Mouse (Mus musculus) ES-Bruce4 (cell line): Measurements from ENCODE around the gene Stra6. TPM values are rescaled to one million over a fixed set of nuclear protein-coding genes. Genes with fewer than 3 reads are reported as not detected.

Experiments used
- H3K27ac ChIP-seq: 2 replicates; pipeline ENCODE4 v1.5.1; 2012; ENCODE audit warnings: low read length, inconsistent platforms; ENCODE audit not compliant: insufficient read depth
- H3K27me3 ChIP-seq: 2 replicates; pipeline ENCODE4 v1.6.1; 2012; ENCODE audit warnings: mild to moderate bottlenecking, low read length, inconsistent platforms; ENCODE audit not compliant: control insufficient read depth, poor library complexity, insufficient read depth, severe bottlenecking
- H3K36me3 ChIP-seq: 2 replicates; pipeline ENCODE4 v1.6.1; 2012; ENCODE audit warnings: inconsistent platforms, mild to moderate bottlenecking, low read length, moderate library complexity; ENCODE audit not compliant: control insufficient read depth, poor library complexity, insufficient read depth, severe bottlenecking
- H3K4me1 ChIP-seq: one replicate; pipeline ENCODE4 v1.8.1; 2011; ENCODE audit warnings: low read length; ENCODE audit not compliant: control insufficient read depth, insufficient read depth
- H3K4me3 ChIP-seq: 2 replicates; pipeline ENCODE4 v1.5.1; 2011; ENCODE audit warnings: low read depth, mild to moderate bottlenecking, low read length
- H3K9ac ChIP-seq: 2 replicates; pipeline ENCODE4 v1.6.1; 2012; ENCODE audit warnings: low read depth, mild to moderate bottlenecking, inconsistent platforms; ENCODE audit not compliant: poor library complexity, severe bottlenecking
- H3K9me3 ChIP-seq: replicated peaks from 2 replicates; pipeline ENCODE4 v1.6.1; 2012; ENCODE audit warnings: mild to moderate bottlenecking, low read length, inconsistent platforms; ENCODE audit not compliant: control insufficient read depth, poor library complexity, insufficient read depth, severe bottlenecking
- CTCF ChIP-seq: IDR thresholded peaks from one replicate; pipeline ENCODE4 v1.8.1; 2011; ENCODE audit warnings: low read depth, low read length
- EP300 ChIP-seq: IDR thresholded peaks from 2 replicates; pipeline ENCODE4 v1.6.1; 2011; ENCODE audit warnings: low read depth, low read length; ENCODE audit not compliant: insufficient read depth
- POLR2A ChIP-seq: IDR thresholded peaks from one replicate; pipeline ENCODE4 v1.8.1; 2011; ENCODE audit warnings: low read length; ENCODE audit not compliant: insufficient read depth
- polyA plus RNA-seq: library from polyadenylated mRNA; stranded (reverse); fragments of >200 nt; gene quantifications from 2 replicates; pipeline ENCODE4 v1.2.4, GENCODE M21; 2011; ENCODE audit warnings: low read depth; ENCODE audit not compliant: missing spikeins, insufficient read depth, insufficient read length

Stra6 gene
- polyA plus RNA-seq, 1 experiment = 0.36 TPM

GRCm38 (mm10) chr9:58169426-58169825, 105.8 kb downstream of the Stra6 start:
- H3K4me3 ChIP-seq = no peak overlapping the region
- H3K9ac ChIP-seq = no peak overlapping the region
- H3K9me3 ChIP-seq = 0 out of 2 replicates have a peak, but pooled peaks cover 4% of the 10 kb centered on the region
- no peaks in the 10 kb centered on the region for H3K4me1 ChIP-seq
- no peak for TF ChIP-seq EP300
- TF ChIP-seq CTCF = no peak
- TF ChIP-seq POLR2A = no peak
- H3K27ac ChIP-seq = no peak overlapping the region
- no peaks in the 10 kb centered on the region for H3K36me3 ChIP-seq
- H3K27me3 ChIP-seq = no peaks in the 10 kb centered on the region; the same call in 1 of the 2 replicates

GRCm38 (mm10) chr9:58172863-58173262, 109.3 kb downstream of the Stra6 start:
- H3K4me3 ChIP-seq = no peak overlapping the region
- no peaks in the 10 kb centered on the region; the same call in 1 of the 2 replicates for H3K27me3 ChIP-seq
- H3K9me3 ChIP-seq = no peaks in the 10 kb centered on the region
- no peak overlapping the region for H3K9ac ChIP-seq
- no peaks in the 10 kb centered on the region for H3K36me3 ChIP-seq
- H3K4me1 ChIP-seq = no peaks in the 10 kb centered on the region
- no peak overlapping the region for H3K27ac ChIP-seq
- no peak for TF ChIP-seq POLR2A
- no peak for TF ChIP-seq CTCF
- no peak for TF ChIP-seq EP300

- Histone ChIP-seq H3K4me1 (no peaks in the 10 kb centered on the region), H3K9ac (no peak overlapping the region), H3K36me3 (no peaks in the 10 kb centered on the region), H3K4me3 (no peak overlapping the region), H3K27me3 (no peaks in the 10 kb centered on the region; the same call in 1 of the 2 replicates), H3K27ac (no peak overlapping the region), H3K9me3 (no peaks in the 10 kb centered on the region)
- no peak for TF ChIP-seq CTCF
- TF ChIP-seq POLR2A = no peak
- no peak for TF ChIP-seq EP300
These were observed 111.2 kb downstream of the Stra6 start for GRCm38 (mm10) chr9:58174818-58175251.

- Histone ChIP-seq H3K9me3 (no peaks in the 10 kb centered on the region), H3K27ac (no peak overlapping the region), H3K4me1 (no peaks in the 10 kb centered on the region), H3K36me3 (no peaks in the 10 kb centered on the region), H3K9ac (no peak overlapping the region), H3K27me3 (no peaks in the 10 kb centered on the region; the same call in 1 of the 2 replicates), H3K4me3 (no peak overlapping the region)
- no peak for TF ChIP-seq CTCF
- no peak for TF ChIP-seq EP300
- TF ChIP-seq POLR2A = no peak
These were observed 112.3 kb downstream of the Stra6 start for GRCm38 (mm10) chr9:58175745-58176487.

- Histone ChIP-seq H3K9me3 (no peaks in the 10 kb centered on the region), H3K27ac (no peak overlapping the region), H3K36me3 (no peaks in the 10 kb centered on the region), H3K4me3 (no peak overlapping the region), H3K4me1 (no peaks in the 10 kb centered on the region), H3K27me3 (no peaks in the 10 kb centered on the region), H3K9ac (no peak overlapping the region)
- TF ChIP-seq CTCF (no peak), EP300 (no peak), POLR2A (no peak)
These were observed 113.6 kb downstream of the Stra6 start for GRCm38 (mm10) chr9:58177165-58177564.

- no peak overlapping the region for H3K27ac ChIP-seq
- no peaks in the 10 kb centered on the region for H3K27me3 ChIP-seq
- no peak overlapping the region for H3K9ac ChIP-seq
- no peaks in the 10 kb centered on the region for H3K4me1 ChIP-seq
- H3K9me3 ChIP-seq = no peaks in the 10 kb centered on the region
- H3K36me3 ChIP-seq = no peaks in the 10 kb centered on the region
- H3K4me3 ChIP-seq = no peak overlapping the region
- TF ChIP-seq CTCF (no peak), EP300 (no peak), POLR2A (no peak)
These were observed 115.8 kb downstream of the Stra6 start for GRCm38 (mm10) chr9:58179390-58179789.
